Mouse (Mus musculus): ENCODE data around the gene Zfp62.
A peak's percentile ranks its signal among the peaks of the same experiment; 100 is the strongest.

Gene Zfp62

DNA sequence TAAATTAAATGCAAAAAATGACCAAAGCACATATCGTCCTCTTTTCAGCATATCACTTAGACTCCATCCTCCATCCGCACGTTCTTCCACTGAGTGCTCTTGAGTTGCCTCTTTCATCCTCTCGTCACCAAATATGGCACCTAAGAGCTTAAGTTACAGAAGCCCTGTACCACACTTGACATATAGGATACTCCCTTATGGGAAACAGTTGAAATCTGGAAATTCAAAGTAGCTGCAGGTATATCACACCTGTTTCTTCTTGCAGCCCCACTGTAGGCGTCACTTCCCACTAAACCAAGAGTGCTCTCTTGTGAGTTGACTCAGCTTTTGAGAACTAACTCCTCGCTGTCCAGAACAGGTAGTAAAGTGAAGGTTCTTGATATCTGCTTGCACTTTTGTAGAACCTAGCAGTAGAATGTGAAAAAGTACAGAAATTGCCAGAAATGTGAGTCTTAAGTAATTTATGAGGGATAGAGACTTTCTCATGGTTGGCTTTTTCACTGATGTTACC lies 2.0 kb downstream of the Zfp62 start:
- no peak for DNase-seq (ENCODE audit: low read depth, low spot score)

DNA sequence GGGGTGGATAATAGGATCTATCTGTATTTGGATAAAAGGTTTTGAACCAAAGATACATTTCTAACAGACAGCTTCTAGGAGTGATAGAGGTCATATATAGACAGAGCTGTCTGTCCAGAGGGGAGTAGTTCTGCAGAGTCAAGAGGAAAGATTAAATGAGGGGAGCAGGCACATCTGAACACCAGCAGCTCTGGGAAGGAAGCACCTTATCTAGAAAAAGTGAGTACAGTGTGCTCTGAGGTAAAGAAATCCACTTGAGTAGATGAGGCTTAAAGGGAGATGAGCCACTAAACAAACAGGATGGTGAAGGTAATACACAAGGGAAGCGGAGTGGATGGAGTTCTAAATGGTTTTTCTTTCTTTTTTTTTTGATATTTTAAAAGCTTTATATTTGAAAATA lies 4.4 kb downstream of the Zfp62 start:
- no peak for DNase-seq (ENCODE audit: low read depth, low spot score)

DNA sequence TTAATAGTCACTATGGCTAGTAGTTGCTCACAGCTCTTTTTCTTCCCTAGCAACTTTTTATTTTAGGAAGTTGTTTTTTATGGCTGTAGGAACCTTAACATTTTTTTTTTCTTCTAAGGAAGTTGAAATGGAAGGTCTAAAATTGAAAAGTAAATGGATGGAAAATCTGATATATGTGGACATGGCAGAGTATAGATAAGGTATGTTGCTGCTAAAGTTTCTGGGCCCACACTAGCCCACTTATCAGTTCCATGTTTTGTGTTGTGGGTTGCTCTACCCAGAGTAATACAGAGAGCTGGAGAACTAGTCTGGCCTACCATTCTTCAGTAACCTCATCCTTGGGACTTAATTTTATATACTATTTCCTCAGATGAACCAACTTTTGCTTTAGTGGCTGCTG lies 9.5 kb downstream of the Zfp62 start:
- DNase-seq (ENCODE audit: low read depth, low spot score), result no peak

DNA sequence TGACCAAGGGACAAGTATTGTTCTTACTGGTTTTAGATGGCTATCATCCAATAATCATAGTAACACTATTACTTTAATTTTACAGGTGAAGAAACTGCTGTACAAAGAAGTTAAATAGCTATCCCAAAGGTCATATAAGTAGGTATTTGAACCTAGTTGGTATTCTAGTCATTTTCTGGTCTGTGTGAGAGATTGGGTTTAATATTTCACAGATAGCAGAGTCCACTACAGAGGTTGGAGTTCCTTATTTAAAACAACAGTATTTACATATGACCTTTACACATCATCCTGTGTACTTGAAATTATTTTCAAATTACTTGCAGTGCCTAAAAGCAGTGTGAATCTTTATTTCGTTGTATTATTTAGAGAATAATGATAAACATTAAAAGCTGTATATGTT lies 10.4 kb downstream of the Zfp62 start:
- no peak for DNase-seq (ENCODE audit: low read depth, low spot score)

DNA sequence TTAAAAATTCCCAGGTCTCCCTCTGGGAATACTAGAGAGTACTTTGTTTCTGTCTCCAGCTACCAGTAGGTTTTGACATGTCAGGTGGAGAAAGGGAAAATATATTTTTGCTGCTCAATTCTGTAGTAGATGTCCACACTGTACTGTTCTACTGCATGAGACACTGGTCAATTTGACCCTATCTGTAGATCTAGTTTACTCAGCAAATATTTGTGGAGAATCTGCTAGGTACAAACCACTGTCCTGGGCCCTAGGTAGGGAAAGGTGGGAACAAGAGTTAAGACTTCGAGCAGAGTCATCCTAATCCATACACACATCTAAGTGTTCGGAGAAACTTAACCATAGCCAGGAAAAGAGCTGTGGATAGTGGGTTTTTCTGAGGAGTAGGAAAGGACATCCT lies 16.2 kb downstream of the Zfp62 start:
- no peak for DNase-seq (ENCODE audit: low read depth, low spot score)

DNA sequence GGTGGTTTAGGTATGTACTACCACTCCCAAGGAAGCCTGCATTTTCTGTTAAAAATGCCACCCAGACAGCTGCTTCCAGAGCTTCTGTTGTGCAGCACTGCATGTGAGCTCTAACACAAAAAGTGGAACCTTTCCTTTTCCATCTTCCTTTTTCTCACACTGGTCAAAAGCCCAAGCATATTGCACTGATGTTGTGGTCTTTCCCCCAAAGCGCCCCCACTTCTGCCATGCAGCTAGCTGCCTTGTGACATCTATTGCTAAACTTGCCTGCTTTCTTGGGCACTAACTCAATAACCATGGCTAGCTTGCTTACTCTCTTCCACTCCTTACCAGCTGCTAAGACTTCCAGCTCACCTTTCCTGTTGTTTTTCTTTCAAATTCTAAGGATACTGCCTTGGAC lies 21.4 kb downstream of the Zfp62 start:
- DNase-seq (ENCODE audit: low read depth, low spot score), result no peak

DNA sequence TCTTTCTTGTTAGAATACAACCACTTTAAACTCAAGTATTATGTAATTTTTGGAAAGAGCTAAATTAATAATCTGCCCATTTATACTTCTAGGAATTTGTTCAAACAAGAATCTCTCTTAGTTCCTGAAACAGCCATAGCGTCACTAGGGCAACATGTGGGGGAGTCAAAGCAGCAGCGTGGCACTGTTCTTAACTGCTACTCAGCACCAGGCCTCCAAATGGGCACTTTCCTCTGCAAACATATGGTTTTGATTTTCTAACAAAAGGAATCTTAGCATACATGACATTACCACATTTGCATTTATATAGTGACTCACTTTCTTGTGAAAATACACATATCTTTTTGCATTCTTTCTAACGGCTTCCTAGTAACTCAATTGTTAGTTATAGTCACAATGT lies 29.7 kb downstream of the Zfp62 start:
- DNase-seq (ENCODE audit: low read depth, low spot score), result no peak

DNA sequence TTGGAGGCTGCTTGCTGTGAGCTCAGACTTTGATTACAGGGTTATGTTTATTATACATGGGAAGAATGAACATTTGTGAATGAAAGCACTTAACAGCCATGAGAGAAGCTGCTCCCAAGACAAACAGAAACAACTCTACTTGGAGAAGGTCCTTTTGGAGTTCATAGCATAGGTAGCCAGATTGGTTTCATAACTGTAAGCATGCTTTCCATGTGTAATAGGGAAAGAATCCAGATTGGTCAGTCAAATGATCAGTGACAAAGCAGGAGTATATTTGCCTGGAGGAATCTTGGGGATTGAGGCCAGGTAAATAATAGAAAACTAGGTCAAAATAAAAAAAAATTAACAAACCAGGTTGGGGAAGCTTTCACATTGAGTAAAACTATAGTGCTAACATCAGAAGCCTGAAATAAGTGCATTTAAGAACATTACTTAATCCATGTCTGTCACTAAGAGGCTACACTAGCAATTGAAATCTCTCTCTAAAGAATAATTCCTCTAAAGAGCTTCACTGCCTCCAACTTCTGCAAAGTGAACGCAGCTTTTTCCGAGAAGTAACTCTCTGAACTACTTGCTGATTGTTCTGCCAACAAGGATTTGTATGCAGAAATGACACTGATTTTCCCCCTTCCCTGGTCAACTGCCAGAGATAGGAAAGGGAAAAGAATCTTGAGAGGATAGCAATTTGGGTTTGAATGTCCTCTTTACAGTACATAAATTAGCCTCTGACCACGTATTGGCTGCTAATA lies 32.5 kb downstream of the Zfp62 start:
- DNase-seq (ENCODE audit: low read depth, low spot score), result no peak

DNA sequence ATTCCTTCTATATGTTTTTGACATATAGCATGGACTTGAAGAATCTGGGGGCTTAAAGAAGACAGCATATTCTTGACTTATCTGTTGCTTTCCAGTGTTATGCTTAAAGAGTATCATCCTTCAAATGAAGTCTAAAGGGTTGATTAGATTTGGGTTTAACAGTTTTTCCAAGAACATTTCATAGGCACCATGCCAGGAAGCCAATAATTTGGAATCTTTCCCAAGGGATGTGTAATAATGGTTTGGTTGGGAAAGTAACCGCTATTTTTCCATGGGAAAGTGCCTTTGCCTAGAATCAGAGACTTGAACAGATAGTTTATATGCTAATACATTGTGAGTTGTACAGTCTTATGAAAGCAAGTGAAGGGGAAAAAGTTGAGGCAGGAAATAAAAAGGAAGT lies 33.8 kb downstream of the Zfp62 start:
- no peak for DNase-seq (ENCODE audit: low read depth, low spot score)

DNA sequence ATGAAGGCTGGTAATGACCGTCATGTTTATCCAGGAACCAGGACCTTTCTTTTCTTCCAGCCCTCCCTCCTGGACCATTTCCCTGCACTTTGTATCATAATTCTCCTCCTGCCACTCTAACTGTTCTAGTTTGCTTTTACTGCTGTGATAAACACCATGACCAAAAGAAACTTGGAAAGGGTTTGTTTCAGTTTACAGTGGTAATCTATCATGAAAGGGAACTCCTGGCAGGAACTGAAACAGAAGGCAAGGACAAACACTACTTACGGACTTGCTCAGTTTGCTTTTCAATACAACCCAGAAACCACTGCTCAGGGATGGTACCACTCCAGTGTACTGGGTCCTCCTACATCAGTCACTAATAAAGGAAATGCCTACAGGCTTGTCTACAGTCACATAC lies 34.4 kb downstream of the Zfp62 start:
- no peak for DNase-seq (ENCODE audit: low read depth, low spot score)

DNA sequence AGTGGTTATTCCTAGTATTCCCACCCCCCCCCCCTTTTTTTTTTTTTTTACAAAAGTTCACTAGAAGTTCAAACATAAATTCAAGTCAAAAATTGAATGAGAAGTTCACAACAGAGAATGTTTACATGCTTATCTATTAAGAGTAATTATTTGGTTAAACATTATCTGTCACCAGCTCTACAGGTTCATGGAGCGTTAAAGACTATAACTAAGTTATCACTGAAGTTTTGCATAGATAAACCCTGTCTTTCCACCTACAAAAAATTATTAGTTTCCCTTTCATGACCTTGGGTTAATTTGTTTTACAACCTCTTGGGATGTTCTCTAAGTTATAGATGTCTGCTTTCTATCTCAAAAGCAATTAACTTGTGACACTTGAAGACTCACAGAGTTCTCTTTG lies 37.2 kb downstream of the Zfp62 start:
- no peak for DNase-seq (ENCODE audit: low read depth, low spot score)

DNA sequence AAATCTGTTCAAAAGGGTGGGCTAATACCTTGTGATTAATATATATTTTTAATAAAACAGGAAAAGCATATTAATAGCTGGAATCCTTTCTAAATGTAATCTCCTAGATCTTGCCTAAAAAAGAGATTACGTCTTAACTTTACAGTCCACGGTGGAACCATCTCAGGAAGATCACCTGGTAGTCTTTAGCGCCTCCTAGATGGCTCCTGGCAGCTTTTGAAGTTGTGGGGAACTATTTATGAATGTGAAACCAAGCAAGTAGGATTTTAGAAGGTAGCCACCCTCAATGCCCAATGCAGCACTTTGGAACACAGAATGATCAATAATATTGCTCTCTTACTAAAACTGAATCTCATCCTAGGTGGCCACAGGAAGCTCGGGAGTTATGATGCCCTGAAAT lies 37.8 kb downstream of the Zfp62 start:
- DNase-seq (ENCODE audit: low read depth, low spot score), result no peak

DNA sequence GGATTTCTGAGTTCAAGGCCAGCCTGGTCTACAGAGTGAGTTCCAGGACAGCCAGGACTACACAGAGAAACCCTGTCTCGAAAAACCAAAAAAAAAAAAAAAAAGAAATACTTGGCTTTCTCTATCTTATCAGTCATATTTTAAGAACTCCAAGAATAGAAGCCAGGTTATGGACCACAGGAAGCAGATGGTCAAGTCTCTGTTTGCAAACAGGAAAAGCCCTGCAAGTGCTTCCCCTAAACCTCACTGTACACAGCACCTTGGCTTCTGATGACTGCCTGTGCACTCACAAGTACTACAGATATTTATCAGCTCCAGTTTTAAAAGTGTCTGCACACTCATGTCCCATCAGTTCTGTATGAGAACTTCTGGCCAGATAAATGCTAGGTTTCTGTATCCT lies 38.4 kb downstream of the Zfp62 start:
- no peak for DNase-seq (ENCODE audit: low read depth, low spot score)

DNA sequence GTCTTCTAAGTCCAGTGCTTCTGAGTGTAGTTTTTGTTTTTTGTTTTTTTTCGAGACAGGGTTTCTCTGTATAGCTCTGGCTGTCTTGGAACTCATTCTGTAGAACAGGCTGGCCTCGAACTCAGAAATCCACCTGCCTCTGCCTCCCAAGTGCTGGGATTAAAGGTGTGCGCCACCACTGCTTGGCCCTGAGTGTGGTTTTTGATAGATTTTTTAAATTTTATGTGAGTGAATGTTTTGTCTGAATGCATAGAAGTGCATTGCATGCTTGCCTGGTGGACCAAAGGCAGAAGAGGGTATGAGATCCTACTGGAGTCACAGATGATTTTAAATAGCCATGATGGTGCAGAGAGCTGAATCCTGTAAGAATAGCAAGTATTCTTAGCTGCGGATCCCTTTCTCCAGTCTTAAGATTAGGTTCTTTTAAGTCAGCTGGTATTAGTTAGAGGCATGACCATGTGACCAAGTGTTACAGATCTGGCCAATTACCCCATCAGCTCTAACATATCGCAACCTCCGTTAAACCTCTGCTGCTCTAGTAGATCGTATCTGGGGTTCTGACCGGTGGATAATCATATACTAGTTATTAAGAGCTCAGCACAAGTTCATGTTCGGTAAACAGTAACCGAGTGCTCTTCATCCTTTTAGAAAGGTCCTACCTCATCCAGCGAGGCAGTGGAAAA lies 40.0 kb downstream of the Zfp62 start:
- DNase-seq (ENCODE audit: low read depth, low spot score), result peak; percentile 24

DNA sequence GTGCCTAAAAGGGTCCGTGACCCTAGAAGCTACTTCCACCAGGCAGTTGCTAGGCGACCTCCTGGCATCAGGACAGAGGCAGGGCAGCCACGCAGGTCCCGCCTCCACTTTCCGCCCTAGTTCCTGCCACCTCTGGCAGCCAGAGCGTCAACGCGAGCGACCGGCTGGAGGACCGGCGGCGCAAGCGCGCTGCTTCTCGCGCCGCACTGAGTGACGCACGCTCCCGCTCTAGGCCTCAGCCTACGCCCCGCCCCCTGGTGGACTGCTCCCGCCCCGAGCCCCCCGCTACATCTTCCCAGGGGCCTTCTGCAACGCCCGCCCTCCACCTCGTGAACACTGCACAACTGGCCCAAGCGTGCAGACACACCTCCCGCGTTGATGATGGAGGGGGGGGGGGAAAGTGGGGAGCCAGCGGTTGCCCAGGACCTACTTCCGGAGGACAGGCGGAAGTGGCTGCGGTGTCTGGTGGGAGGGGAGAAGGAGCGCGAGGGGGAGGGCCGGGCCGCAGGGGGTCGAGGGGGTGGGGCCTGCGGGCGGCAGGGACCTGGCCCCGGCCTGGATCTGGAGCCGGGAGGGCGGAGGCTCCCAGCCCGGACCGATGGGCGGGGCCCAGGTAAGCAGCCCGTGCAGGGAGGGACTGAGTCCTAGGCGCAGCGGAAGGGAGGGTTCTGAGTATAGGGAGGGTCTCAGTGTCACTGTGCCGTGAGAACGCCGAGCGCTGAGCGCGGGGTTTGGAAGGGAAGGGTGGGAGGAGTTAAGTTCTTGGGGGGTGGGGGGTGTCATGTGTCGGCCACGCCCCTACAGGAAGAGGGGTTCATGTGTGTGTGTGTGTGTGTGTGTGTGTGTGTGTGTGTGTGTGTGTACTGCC lies 40.9 kb downstream of the Zfp62 start, which contains the start of gene Mgat1:
Gene Mgat1, plus strand, starts transcription at position 465 of the 868 bp plus-strand sequence.
- DNase-seq (ENCODE audit: low read depth, low spot score), result peak; percentile 96

DNA sequence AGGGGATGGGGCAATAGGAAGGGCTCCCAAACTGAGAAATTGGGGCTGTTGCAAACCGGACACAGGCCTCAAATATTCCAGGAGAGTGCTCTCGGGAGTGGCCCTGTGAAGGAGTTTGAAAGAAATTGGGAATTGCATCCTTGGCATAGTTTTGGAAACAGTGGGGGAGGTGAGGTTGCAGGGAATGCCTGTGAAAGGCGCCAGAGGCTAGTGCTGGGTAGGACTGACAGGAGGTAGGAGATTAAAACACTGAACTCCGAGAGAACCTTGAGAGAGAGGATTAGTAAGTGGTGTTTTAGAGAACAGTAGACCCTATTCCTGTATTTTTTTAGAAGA lies 41.5 kb downstream of the Zfp62 start:
- no peak for DNase-seq (ENCODE audit: low read depth, low spot score)

DNA sequence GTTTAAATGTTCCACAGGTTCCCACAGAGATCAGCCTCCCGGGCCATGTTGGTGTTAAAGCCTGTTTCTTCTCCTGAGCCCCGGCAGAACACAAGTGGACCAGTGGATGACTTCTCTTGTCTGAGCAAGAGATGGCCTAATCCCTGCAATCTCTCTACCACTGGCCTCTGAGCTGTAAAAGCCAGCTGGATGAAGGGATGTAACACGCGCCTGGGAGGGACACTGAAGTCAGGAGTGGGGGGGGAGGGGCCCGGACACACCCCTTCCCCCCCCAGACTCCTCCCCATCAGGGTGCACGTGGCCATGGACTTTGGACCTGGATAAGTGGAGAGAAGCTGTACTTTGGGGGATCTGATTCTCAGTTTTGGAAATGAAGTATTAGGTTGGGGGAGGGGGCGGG lies 42.1 kb downstream of the Zfp62 start:
- no peak for DNase-seq (ENCODE audit: low read depth, low spot score)

DNA sequence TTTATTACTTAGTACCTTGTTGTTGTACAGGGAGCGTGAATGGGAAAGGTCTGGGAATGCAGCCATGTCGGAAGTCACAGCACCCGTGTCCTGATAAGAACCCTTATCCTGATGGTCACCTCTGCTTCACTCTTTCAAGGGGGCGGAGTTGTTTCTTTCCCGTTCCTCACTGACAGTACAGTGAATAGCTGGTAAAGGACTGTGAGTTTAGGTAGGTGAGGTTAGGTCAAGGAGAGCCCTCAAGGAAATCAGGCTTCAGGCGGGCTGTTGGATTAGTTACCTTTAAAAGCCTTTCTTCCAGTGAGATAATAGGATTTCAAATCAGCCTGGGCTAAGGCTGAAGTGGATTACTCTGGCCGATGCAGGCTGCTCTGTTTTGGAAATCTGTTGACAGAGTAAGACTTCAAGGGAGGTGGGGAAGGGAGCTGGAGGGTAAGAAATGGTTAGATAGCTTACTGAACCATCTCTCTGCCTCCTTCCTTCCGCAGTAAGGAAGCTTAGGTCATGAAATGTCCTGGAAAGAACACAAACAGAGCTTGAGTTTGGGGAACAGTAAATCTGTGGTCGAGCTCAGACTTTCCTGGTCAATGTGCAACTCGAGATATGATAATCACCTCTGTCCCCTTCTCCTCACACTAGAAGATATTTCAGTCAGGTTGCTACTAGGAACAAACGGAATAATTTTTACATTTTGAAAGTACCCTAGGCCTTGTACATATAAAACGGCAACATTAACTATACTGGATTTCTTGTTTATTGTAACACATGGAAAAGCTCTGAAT lies 42.7 kb downstream of the Zfp62 start:
- DNase-seq (ENCODE audit: low read depth, low spot score), result no peak

DNA sequence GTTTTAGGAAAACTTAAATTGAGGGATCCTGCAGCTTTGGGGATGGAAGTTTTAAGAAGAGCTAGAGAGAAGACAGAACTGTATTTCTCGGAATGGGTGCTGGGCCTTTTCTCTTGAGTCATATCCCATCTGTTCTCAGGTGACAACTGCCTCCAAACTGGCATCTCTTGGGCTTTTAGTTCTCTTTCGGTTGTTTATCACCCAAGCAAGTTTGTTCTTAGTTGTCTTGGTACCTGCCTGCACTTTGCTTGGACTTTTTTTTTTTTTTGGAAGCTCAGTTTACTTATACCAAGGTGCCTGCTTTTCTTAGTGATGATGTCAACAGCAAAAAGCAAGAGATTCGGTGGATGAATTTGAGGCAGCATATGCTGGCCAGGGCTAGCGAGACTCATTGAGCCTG lies 43.4 kb downstream of the Zfp62 start:
- no peak for DNase-seq (ENCODE audit: low read depth, low spot score)

DNA sequence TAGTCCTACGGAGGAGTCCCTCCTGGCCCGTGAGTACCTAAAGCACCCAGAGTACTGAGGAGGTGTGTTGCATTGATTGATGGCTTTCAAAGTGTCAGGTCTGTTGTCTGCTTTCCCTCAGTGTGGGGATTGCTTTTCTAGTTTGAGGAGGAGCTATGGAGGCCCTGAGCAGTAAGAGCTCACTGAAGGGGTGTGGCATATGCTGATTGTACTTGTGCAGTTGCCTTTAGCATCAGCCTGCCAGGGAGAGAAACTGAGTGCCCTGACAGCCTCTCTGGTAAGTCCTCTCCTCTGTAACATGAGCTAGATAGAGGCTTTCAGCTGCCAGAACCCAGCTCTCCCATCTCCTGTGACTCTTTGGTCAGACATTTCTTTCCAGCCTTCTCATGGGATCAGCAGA lies 44.2 kb downstream of the Zfp62 start:
- DNase-seq (ENCODE audit: low read depth, low spot score), result no peak

DNA sequence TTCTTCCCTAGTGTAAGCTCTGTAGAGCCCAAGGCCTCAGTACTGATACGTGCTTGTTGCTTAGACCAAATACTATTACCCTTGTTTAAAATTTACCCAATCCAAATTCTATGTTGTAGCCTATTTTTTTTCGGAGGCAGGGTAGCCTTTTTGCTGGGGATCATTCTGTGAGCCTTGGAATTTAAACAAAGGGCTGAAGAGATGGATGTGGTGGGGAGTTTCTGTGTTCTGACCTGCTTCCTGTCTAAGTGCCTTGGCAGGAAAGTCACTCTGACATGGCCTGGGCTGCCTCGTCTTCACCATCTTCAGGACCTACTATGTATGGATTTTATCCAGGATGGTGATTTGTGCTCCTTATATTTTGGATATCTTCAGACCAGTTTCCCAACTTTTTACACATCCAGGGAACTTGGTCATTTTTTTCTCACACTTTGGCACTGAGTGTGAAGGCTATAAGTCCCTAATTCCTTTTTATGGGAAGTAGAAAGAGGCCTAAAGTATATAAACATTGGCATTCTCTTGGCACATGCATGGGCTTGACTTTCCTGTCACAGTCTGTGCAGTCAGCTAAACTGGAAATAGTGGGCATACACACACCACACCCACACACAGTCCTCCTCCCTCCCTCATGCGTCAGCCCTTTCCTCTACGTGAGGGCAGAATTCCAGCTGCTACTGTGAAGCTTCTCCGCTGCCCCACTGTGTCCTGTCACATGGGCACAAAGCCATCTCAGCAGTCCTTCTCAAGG lies 45.3 kb downstream of the Zfp62 start:
- peak; percentile 50 for DNase-seq (ENCODE audit: low read depth, low spot score)
